In the genomic region with DNA sequence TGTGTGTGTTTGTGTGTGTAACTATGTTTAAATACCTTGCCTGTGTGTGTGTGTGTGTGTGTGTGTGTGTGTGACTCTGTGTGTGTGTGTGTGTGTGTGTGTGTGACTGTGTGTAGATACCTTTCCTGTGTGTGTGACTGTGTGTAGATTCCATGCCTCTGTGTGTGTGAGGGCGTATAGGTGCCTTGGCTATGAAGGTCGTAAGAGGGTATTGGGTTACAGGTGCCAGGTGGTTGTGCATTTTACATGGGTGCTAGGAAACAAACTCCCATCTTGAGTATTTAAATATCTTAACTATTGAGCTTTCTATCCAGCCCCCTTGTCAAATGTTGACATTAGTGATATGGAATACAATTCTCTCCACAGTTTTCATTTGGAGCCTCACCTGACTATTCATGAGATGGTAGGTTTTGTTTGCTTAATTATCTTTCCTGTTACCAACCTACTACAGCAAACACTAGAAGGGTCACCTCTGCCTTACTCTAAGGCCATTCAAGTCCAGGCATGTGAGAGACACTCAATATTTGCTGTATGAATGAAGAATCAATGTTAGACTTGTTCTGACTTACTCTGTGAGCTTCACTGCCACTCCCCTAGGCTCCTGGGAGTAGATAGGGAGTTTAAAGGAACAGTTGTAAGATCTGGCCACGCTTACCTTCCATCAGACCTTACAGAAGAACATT, we compare ENCODE assay signal across 23 mouse cellular contexts.
"Had no signal": no experiment of that assay in that cellular context is flagged by ENCODE, and none has a peak within 500 bp of the region (broad histone marks: within the 10 kb centered on the region; RNA-seq: fewer than 3 reads in every experiment).

No protein-coding gene starts in this region.

- H3K9ac ChIP-seq: intestine, embryonic 15.5 days; kidney, embryonic 15.5 days; limb, embryonic 12.5 days; limb, embryonic 15.5 days; liver, embryonic 14.5 days; liver, postnatal 0 days; midbrain, embryonic 12.5 days; neural tube, embryonic 13.5 days had no signal

- H3K27ac ChIP-seq: intestine, embryonic 15.5 days; kidney, embryonic 15.5 days; limb, embryonic 12.5 days; limb, embryonic 15.5 days; liver, embryonic 14.5 days; macrophage; midbrain, embryonic 12.5 days; neural tube, embryonic 13.5 days had no signal

- DNase-seq: kidney, adult 11 months; kidney, adult 8-10 months; kidney, postnatal 10 days; kidney, postnatal 36 days; left cerebral cortex, postnatal 4 days; liver, postnatal 0 days; retina, postnatal 1 day; right cerebral cortex, postnatal 25 days; spleen, adult 18-20 months; thymus, adult 18-20 months; thymus, postnatal 14 days; thymus, postnatal 4 days had no signal

- H3K9me3 ChIP-seq: intestine, embryonic 15.5 days; kidney, embryonic 15.5 days; limb, embryonic 15.5 days; midbrain, embryonic 12.5 days had no signal

- ATAC-seq: intestine, embryonic 15.5 days; liver, postnatal 0 days; midbrain, embryonic 16.5 days had no signal

- H3K36me3 ChIP-seq: intestine, embryonic 15.5 days; kidney, embryonic 15.5 days; limb, embryonic 12.5 days; limb, embryonic 15.5 days; midbrain, embryonic 12.5 days; neural tube, embryonic 13.5 days had no signal

- H3K4me2 ChIP-seq: intestine, embryonic 15.5 days; kidney, embryonic 15.5 days; limb, embryonic 12.5 days; limb, embryonic 15.5 days; liver, embryonic 11.5 days; midbrain, embryonic 12.5 days; neural tube, embryonic 13.5 days had no signal

- H3K27me3 ChIP-seq: intestine, embryonic 15.5 days; kidney, embryonic 15.5 days; limb, embryonic 15.5 days; midbrain, embryonic 12.5 days; neural tube, embryonic 13.5 days had no signal

- H3K4me3 ChIP-seq: intestine, embryonic 15.5 days; kidney, embryonic 15.5 days; limb, embryonic 12.5 days; limb, embryonic 15.5 days; midbrain, embryonic 12.5 days; myocyte; neural tube, embryonic 13.5 days had no signal

- H3K4me1 ChIP-seq: intestine, embryonic 15.5 days; kidney, embryonic 15.5 days; midbrain, embryonic 12.5 days; neural tube, embryonic 13.5 days had no signal
